Mouse (Mus musculus) 3T3-L1 (cell line): ENCODE results near the gene Them7.

Experiments used
- DNase-seq: peaks from one replicate; pipeline ENCODE4 v3.0.0-alpha.2; 2015; ENCODE audit warnings: low read depth, low spot score

Them7 gene

GRCm38 (mm10) chr2:105235380-105236115 lies 11.4 kb downstream of the Them7 start:
- no peak for DNase-seq

DNA sequence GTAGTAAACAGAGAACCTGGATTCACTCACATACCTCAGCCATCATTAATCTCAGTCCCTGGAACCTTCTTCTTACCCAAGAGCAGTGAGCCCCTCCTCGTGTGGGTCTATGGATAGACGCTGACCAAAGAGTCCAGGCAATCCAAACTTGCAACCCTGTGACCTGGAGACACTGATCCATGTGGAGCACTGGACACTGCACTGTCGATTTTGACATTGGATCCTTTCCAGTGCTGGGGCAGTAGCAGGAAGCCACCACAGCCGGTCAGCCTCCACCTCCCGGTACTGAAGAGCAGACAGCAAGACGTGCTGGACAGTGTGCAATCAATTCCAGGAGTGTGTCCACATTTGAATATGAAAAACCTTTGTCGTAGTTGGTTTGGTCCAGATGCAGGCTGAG lies 13.3 kb downstream of the Them7 start:
- DNase-seq, result no peak

DNA sequence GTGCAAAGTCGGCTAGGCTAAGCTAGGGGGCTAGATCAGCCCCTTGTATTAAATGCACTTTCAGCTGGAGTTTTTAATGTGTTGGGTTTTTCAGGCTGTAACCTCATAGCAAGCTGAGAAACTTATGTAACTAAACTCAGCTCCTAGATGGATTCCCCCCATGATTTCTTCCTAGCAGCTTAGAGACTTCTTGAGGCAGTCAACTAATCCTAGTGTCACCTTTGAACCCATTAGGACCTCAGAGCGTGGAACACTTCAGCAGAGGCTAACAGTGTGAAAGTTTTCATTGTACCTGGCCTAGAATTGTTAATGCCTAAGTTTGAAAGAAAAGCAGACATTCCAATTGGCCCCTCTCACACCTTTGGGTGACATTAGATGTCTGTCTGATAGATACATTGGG lies 13.7 kb downstream of the Them7 start:
- no peak for DNase-seq

DNA sequence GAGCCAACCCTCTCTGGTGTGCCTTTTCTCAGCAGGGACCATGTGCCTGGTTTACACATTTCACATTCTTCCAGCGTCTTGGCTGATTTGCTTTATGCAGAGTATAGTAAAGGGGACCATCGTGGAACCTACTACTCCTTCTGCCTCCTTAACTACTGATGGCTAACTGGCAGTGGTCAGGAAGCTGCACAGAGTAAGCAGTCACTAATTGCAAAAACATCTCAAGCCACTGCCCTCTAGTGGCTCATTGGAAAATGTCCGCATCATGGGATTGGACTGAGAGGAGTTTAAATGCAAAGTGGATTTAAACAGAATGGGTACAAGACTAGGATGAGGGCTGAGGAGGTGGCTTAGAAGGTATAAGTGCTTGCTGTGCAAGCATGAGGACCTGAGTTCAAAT lies 14.7 kb downstream of the Them7 start:
- peak; percentile 79 for DNase-seq

- no peak for DNase-seq
Observed at GRCm38 (mm10) chr2:105240631-105241030, 16.5 kb downstream of the Them7 start.

DNA sequence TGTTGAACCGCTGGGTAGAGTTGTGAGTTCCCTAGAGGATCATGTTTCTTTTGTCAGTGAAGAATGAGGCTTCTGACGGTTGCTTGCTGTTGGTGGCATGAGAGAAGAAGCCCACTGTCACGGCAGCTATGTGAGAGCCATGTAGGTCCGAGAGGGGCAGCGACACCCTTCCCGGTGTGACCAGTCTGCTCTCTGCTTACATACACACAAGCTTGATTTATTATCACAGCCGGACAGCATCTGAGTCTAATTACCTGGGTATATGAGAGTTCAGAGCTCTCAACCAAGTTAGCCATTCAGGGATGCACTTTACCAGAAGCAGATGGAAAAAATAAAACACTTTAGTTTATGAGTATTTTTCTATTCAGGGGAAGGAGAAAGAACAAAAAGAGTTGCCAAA lies 18.8 kb downstream of the Them7 start:
- DNase-seq, result no peak

DNA sequence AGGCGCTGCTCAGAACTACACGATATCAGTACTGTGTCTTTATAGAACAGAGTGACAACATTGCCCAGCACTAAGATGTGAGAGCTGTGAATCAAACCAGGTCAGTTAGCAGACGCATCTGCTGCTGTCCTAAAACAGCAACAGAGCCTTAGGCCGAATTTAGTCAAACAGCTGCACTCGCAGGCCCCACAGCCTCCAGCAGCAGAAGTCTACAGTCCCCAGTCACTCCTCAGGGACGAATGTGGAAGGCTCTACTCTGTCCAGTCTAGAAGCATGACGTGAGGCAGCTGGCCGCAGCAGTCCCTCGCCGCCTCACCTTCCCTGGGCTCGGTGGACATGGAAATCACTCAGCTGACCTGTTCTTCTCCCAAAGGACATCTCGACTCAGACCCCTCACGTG lies 20.6 kb downstream of the Them7 start:
- no peak for DNase-seq

DNA sequence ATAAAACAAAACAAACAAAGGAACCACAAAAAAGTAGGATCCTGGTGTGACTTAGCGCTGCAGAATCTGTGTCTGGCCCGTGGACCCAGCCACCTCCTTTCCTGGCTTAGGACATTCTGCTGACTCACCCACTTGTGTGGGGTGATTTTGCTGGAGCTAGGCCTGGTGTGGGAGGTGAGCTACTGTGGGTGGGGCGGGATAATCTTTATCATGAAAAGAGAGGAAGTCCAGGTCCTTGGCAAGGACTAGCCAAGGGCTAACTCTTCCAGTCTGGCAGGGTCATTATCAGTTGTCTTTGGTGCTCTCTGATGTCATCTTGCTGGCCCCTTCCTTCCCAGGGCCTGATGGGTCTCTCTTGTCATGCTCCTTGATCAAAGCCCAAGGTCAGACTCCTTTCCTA lies 27.9 kb downstream of the Them7 start:
- peak; percentile 65 for DNase-seq

DNA sequence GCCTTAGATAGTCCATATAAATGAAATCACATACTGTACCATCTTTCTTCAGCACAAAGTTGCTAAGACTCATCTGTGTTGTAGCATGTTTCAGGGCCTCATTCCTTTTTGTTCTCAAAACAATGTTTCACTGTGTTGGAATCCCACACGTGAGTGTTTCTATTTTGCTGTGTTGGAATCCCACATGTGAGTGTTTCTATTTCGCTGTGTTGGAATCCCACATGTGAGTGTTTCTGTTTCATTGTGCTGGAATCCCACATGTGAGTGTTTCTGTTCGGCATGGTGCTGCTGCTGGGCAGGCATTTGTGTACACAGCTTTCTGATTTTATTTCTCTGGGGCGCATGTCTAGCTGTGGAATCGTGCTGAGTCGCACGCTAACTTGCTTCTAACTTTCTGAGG lies 28.7 kb downstream of the Them7 start:
- DNase-seq, result no peak

DNA sequence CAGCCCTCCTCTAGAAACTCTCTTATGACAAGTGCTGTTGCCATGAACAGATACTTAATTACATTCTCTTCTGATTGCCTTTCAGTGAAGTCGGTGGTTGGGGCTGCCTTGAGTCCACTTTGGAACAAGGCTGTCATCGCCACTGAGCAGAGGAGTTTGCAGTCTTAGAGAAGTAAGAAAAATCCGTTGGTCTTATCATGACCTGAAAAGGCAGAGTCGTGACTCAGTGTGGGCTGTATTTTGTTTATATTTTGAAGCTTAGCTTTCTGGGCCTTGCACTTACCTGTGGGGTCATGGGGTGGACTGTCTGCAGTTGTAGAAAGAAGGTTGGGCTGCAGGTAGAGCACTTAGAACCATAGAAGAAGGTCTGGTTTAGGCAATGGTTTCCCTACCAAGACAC lies 31.3 kb downstream of the Them7 start:
- no peak for DNase-seq

- DNase-seq, result peak; percentile 45
Observed at GRCm38 (mm10) chr2:105256427-105257071, 32.4 kb downstream of the Them7 start.

DNA sequence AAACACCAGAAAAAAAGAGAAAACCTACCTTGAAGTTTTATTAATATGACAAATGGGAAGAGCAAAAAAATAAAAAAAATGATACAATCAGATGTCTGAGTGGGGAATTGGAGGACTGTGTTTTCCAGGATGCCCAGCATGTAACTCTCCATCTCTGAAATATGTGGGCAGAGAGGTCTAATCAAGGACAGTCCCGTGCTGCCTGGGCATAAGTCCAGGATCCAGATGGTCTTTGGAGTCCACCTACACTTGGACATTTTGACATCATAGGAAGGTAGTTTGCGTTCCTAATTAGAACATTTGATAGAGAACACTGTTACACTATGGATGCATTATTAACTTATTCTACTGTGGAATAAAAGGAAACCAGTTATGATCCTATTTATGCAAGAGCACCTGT lies 33.3 kb downstream of the Them7 start:
- DNase-seq, result no peak

- no peak for DNase-seq
Observed at GRCm38 (mm10) chr2:105261335-105261734, 37.2 kb downstream of the Them7 start.

DNA sequence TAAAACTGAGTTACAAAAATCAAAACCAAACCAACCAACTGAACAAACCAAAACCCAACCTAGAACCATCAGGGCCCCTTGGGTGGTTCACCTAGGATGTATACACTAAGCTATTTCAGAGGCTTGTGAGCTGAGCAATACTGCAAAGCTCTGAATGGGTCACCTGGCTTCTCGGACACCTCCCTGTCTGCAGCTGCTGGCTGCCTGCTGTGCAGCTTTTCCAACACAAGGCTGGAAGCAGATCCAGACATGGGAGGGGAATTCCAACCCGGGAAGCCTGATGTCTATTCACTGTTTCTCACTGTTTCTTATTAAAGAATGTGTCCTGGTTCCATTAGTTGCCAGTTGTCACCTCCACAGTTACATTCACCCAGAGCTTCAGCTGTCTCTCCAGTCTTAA lies 39.1 kb downstream of the Them7 start:
- no peak for DNase-seq

GRCm38 (mm10) chr2:105282407-105283077 lies 58.4 kb downstream of the Them7 start:
- no peak for DNase-seq

GRCm38 (mm10) chr2:105283811-105284210 lies 59.7 kb downstream of the Them7 start:
- no peak for DNase-seq

DNA sequence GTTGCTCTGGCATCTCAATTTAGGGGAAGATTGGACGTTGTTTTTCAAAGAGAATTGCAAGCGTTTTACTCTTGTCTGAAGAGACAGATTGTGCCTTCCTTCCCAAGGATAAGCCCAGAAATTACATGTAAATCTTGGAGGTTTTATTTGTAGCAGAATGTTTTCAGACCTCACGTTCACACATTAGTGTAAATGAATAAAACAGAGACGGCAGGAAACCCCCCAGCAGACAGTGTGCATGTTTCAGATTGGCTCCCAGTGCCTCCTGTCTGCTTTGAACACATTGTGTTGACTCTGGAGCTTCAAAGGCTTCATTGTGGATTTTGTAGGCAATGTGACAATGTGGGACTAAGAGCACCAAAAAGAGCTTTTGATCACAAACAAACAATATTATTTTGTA lies 60.7 kb downstream of the Them7 start:
- DNase-seq, result no peak

GRCm38 (mm10) chr2:105295823-105296222 lies 71.7 kb downstream of the Them7 start:
- DNase-seq, result no peak

GRCm38 (mm10) chr2:105298888-105299287 lies 74.8 kb downstream of the Them7 start:
- DNase-seq, result peak; percentile 36

- DNase-seq, result no peak
Observed at GRCm38 (mm10) chr2:105301082-105301481, 77.0 kb downstream of the Them7 start.

DNA sequence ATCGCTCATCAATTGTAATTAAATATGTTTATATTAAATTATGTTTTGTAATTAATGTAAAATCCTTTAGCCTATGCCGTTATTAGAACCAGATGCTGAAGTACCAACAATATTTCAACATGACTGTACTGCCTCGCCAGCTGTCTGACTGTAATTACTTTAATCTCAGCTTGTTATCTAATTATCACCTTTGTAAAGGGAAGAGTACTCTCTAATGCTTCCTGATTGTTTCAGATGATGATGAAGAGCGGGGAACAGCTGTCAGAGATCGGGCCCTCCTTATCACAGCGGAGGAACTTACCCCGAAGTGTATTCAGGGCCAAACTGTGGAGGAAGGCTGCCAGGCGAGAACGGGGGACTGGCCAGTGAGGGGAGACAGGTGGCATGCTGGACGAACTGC lies 77.4 kb downstream of the Them7 start:
- DNase-seq, result no peak

- DNase-seq, result no peak
Observed at GRCm38 (mm10) chr2:105303962-105304514, 79.9 kb downstream of the Them7 start.

DNA sequence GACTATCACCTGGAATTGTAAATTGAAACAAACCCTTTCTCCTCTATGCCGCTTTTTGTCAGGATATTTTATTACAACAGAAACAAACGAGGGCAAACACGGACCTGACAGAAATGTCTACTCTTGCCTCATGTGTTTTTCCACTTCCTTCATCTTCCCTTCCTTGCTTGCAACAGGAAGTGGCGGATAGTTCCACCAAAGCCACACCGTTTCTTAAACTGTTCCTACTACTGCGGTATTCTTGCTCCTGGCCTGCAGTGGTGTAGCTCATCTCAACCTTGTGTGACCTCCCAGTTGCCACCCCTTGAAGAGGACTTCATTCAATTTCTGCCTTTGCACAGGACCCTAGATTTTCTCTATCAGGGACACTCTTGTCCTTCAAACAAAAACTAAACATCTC lies 81.8 kb downstream of the Them7 start:
- no peak for DNase-seq
